Mouse (Mus musculus): ENCODE measurements at regions not wholly inside any gene's neighbourhood (a gene's known extent, or its start where the extent isn't known, plus 50 kb on each side); places are given as distances from the start of the nearest gene placed in this dataset.

- TF ChIP-seq CTCF (IDR thresholded peaks at IDR 0.05; ENCODE audit: borderline replicate concordance, insufficient read depth, low read depth, low read length) (no peak), POLR2A (IDR thresholded peaks at IDR 0.05; ENCODE audit: borderline replicate concordance, insufficient read depth, low read length) (no peak)
Measured at GRCm38 (mm10) chr13:44517312-44517711, 212.0 kb upstream of the Jarid2 start.

Data from cerebellum, adult 2 months (tissue).